25 mouse cellular contexts compared by ENCODE assay signal in genomic region chr13:98652194-98652593, GRCm38 (mm10). TPM values are rescaled to one million over a fixed set of nuclear protein-coding genes. Genes with fewer than 3 reads are reported as not detected.
DNase-seq lines count a peak whose midpoint lies in the region; ATAC-seq and TF ChIP-seq lines count a peak whose summit lies in the region.
"Had no signal": no experiment of that assay in that cellular context is flagged by ENCODE, and none has a peak within 500 bp of the region (broad histone marks: within the 10 kb centered on the region; RNA-seq: fewer than 3 reads in every experiment).

No protein-coding gene starts in this region.

- H3K27ac ChIP-seq in kidney, adult 2 months (ENCODE audit: insufficient read depth, low read depth, low read length) = peak overlapping the region; percentile 76; the same call in 1 of the 2 replicates
- peak overlapping the region; percentile 32; the same call in 1 of the 2 replicates for H3K27ac ChIP-seq in cortical plate, adult 2 months (ENCODE audit: insufficient read depth, low read length)
- H3K27ac ChIP-seq in midbrain, embryonic 15.5 days = no peak overlapping the region
- H3K27ac ChIP-seq: forebrain, embryonic 13.5 days; hindbrain, embryonic 13.5 days; limb, embryonic 12.5 days; liver, embryonic 12.5 days; midbrain, embryonic 13.5 days had no signal

- H3K4me2 ChIP-seq in midbrain, embryonic 15.5 days = no peak overlapping the region
- H3K4me2 ChIP-seq: forebrain, embryonic 13.5 days; heart, embryonic 12.5 days; hindbrain, embryonic 13.5 days; limb, embryonic 12.5 days; liver, embryonic 12.5 days; lung, embryonic 14.5 days; midbrain, embryonic 13.5 days had no signal

- H3K27me3 ChIP-seq in kidney, adult 2 months (replicated peaks; ENCODE audit: control insufficient read depth, insufficient read depth, low read length) = no peaks in the 10 kb centered on the region
- no peaks in the 10 kb centered on the region for H3K27me3 ChIP-seq in midbrain, embryonic 15.5 days (replicated peaks)
- H3K27me3 ChIP-seq: forebrain, embryonic 13.5 days; heart, embryonic 12.5 days; hindbrain, embryonic 13.5 days; limb, embryonic 12.5 days; liver, embryonic 12.5 days; midbrain, embryonic 13.5 days had no signal

- peaks cover 15% of the 10 kb centered on the region for H3K4me1 ChIP-seq in kidney, adult 2 months (ENCODE audit: control insufficient read depth, insufficient read depth, low read length)
- peaks cover 3% of the 10 kb centered on the region for H3K4me1 ChIP-seq in cortical plate, adult 2 months (ENCODE audit: control insufficient read depth, insufficient read depth, low read length)
- H3K4me1 ChIP-seq in midbrain, embryonic 15.5 days = no peaks in the 10 kb centered on the region
- H3K4me1 ChIP-seq: forebrain, embryonic 13.5 days; liver, embryonic 12.5 days; midbrain, embryonic 13.5 days had no signal

- WGBS in kidney, adult 2 months = 72% methylated on average over 2 of the region's 2 CpGs
- WGBS in midbrain, embryonic 15.5 days = 88% methylated on average over 2 of the region's 2 CpGs

- intact Hi-C loops in left cerebral cortex, postnatal 25 days (cut with DNase I) = no loop called here
- intact Hi-C loops in left cerebral cortex, postnatal 10 days (cut with DNase I) = no loop called here

- no peak overlapping the region for H3K4me3 ChIP-seq in kidney, adult 2 months (ENCODE audit: insufficient read depth, low read depth, low read length)
- no peak overlapping the region for H3K4me3 ChIP-seq in cortical plate, adult 2 months (ENCODE audit: insufficient read depth, low read length)
- no peak overlapping the region for H3K4me3 ChIP-seq in midbrain, embryonic 15.5 days
- H3K4me3 ChIP-seq: erythroblast, embryonic 14.5 days; forebrain, embryonic 13.5 days; heart, embryonic 12.5 days; hindbrain, embryonic 13.5 days; limb, embryonic 12.5 days; liver, embryonic 12.5 days; midbrain, embryonic 13.5 days had no signal

- TF ChIP-seq CTCF in kidney, adult 2 months (conservative IDR thresholded peaks at IDR 0.05; ENCODE audit: insufficient read depth, insufficient read length, low read depth, low read length) = no peak
- TF ChIP-seq CTCF in cortical plate, adult 2 months (IDR thresholded peaks at IDR 0.05; ENCODE audit: extremely low read depth, insufficient read depth, low read length) = no peak

- H3K9ac ChIP-seq in midbrain, embryonic 15.5 days = no peak overlapping the region
- H3K9ac ChIP-seq: forebrain, embryonic 13.5 days; heart, embryonic 12.5 days; hindbrain, embryonic 13.5 days; limb, embryonic 12.5 days; liver, embryonic 12.5 days; lung, embryonic 14.5 days; midbrain, embryonic 13.5 days had no signal

- H3K9me3 ChIP-seq in midbrain, embryonic 15.5 days = no peaks in the 10 kb centered on the region
- H3K9me3 ChIP-seq: forebrain, embryonic 13.5 days; heart, embryonic 12.5 days; hindbrain, embryonic 13.5 days; liver, embryonic 12.5 days; midbrain, embryonic 13.5 days had no signal

- H3K36me3 ChIP-seq in kidney, adult 2 months (ENCODE audit: control insufficient read depth, insufficient read depth, low read length) = no peaks in the 10 kb centered on the region
- no peaks in the 10 kb centered on the region for H3K36me3 ChIP-seq in midbrain, embryonic 15.5 days (replicated peaks)
- H3K36me3 ChIP-seq: heart, embryonic 12.5 days; hindbrain, embryonic 13.5 days; limb, embryonic 12.5 days; liver, embryonic 12.5 days; midbrain, embryonic 13.5 days had no signal

- no peak for ATAC-seq in midbrain, embryonic 15.5 days (replicated peaks)
- ATAC-seq: forebrain, embryonic 13.5 days; inflammation-experienced regulatory T-cells, adult 6 months; liver, embryonic 12.5 days; midbrain, embryonic 13.5 days had no signal

- no peak for TF ChIP-seq POLR2A in kidney, adult 2 months (IDR thresholded peaks at IDR 0.05; ENCODE audit: low read depth, low read length)
- no peak for TF ChIP-seq POLR2A in cortical plate, adult 2 months (IDR thresholded peaks at IDR 0.05; ENCODE audit: extremely low read depth, insufficient read depth, low read length)

- DNase-seq in kidney, adult 2 months = no peak
- DNase-seq in kidney, postnatal 14 days = no peak
- peak; percentile 14 to 58 for DNase-seq in left cerebral cortex, postnatal 25 days (ENCODE audit: low spot score in 2 of 2)
- no peak for DNase-seq in left cerebral cortex, postnatal 10 days (ENCODE audit: extremely low spot score in 1 of 2, low spot score in 2 of 2)
- peak; percentile 75 for DNase-seq in brain, adult 2 months (ENCODE audit: low read depth, low spot score)
- DNase-seq: cerebellum, adult 8-10 months; thymus, adult 18-20 months; thymus, postnatal 4 days had no signal

RNA-seq across cellular contexts. Expression of gene Tmem174, which starts 15.0 kb away (rescaled TPM):
- 424 and 448 TPM in 2 replicates for polyA plus RNA-seq in kidney, adult 2 months (2012; rRNA removed)
- under 1 TPM in 1 of 2 experiments, not detected in 1; 0.23 TPM for total RNA-seq in left cerebral cortex, postnatal 25 days (2021)
- not detected for total RNA-seq in left cerebral cortex, postnatal 10 days (2021)
- 0.19 and 0.25 TPM in 2 replicates for polyA plus RNA-seq in cortical plate, adult 2 months (2012; rRNA removed)
- polyA plus RNA-seq in midbrain, embryonic 15.5 days (2015; fragmentation: Nextera tagmentation; extraction: Ambion mirVana) = not detected in 2 replicates
- total RNA-seq: common myeloid progenitor, adult 5-6 weeks; gastrocnemius, postnatal 4 days; heart, postnatal 14 days had no signal
- polyA plus RNA-seq: embryonic facial prominence, embryonic 11.5 days; erythroblast, embryonic 14.5 days; forebrain, embryonic 13.5 days; heart, embryonic 12.5 days; hindbrain, embryonic 13.5 days; inflammation-experienced regulatory T-cells, adult 6 months; limb, embryonic 12.5 days; liver, embryonic 12.5 days; midbrain, embryonic 13.5 days; neural tube, embryonic 14.5 days had no signal

RNA-seq across cellular contexts. Expression of gene Tmem171, which starts 42.4 kb away (rescaled TPM):
- 25.5 TPM in 2 replicates for polyA plus RNA-seq in kidney, adult 2 months (2012; rRNA removed)
- not detected for total RNA-seq in left cerebral cortex, postnatal 25 days (2021)
- total RNA-seq in left cerebral cortex, postnatal 10 days (2021) = under 1 TPM in 1 of 2 experiments, not detected in 1; 0.39 TPM
- polyA plus RNA-seq in cortical plate, adult 2 months (2012; rRNA removed) = 0.10 and 0.23 TPM in 2 replicates
- polyA plus RNA-seq in midbrain, embryonic 15.5 days (2015; fragmentation: Nextera tagmentation; extraction: Ambion mirVana) = not detected in 2 replicates
- total RNA-seq: gastrocnemius, postnatal 4 days; megakaryocyte, adult 5-6 weeks had no signal
- polyA plus RNA-seq: embryonic facial prominence, embryonic 11.5 days; erythroblast, embryonic 14.5 days; forebrain, embryonic 13.5 days; hindbrain, embryonic 13.5 days; liver, embryonic 12.5 days; midbrain, embryonic 13.5 days; neural tube, embryonic 14.5 days had no signal

Comparison
In these comparisons a context has a peak if more than half of its experiments do, and no peak if none do; other contexts are left out.
1. DNase-seq: peak in left cerebral cortex, postnatal 25 days (2 of 2) and brain, adult 2 months (single experiment); none in kidney, adult 2 months (single experiment), kidney, postnatal 14 days (single experiment) and left cerebral cortex, postnatal 10 days (0 of 2).
2. RNA of gene Tmem174, which starts 15.0 kb away (polyA plus RNA-seq): 424 to 448 TPM in kidney, adult 2 months; 0.19 to 0.25 TPM in cortical plate, adult 2 months and not detected in midbrain, embryonic 15.5 days; every median in the first group is over 100 times any median in the second.
3. RNA of gene Tmem171, which starts 42.4 kb away (polyA plus RNA-seq): 25.5 TPM in kidney, adult 2 months; 0.10 to 0.23 TPM in cortical plate, adult 2 months and not detected in midbrain, embryonic 15.5 days; every median in the first group is over 10 times any median in the second.